Mouse (Mus musculus) cortical plate, adult 2 months (tissue): ENCODE measurements around the gene Fam227b.

ENCODE experiments used
- CTCF ChIP-seq: fragments of 200-500 bp; IDR thresholded peaks from 2 replicates; pipeline ENCODE4 v1.5.1; 2011; ENCODE audit warnings: mild to moderate bottlenecking, control low read depth, low read length; ENCODE audit not compliant: insufficient read depth; ENCODE audit errors: extremely low read depth
- POLR2A ChIP-seq: fragments of 200-500 bp; IDR thresholded peaks from 2 replicates; pipeline ENCODE4 v1.6.1; 2011; ENCODE audit warnings: mild to moderate bottlenecking, low read length, control low read depth; ENCODE audit not compliant: insufficient read depth; ENCODE audit errors: extremely low read depth

DNA sequence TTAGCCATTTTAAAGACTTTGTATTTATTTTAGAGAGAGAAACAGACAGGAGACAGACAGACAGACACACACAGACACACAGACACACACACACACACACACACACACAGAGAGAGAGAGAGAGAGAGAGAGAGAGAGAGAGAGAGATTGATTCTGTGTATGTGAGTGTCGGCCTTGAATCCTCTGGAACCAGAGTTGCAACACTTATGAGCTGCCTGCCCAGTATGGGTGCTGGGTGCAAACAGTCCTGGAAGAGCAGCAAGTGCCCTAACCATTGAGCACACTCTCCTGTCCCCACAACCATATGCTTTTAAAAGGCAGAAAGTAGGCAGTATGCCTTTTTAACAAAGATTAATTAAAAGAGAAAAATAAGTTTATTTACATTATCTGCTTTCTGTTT lies 183.0 kb downstream of the Fam227b start:
- TF ChIP-seq POLR2A: no peak
- no peak for TF ChIP-seq CTCF
